Mouse (Mus musculus) cerebellum, adult 11-12 months (tissue): ENCODE data around the gene Mybpc1.
"Not testable (repeated sequence)": the region's sequence is repeated elsewhere in the genome, so short reads cannot be mapped to it uniquely, and the experiment has no call there.

Experiments
- DNase-seq: peaks from one replicate; pipeline ENCODE4 v3.0.0; 2022

The Mybpc1 gene

GRCm38 (mm10) chr10:88547635-88548034 lies 57.3 kb downstream of the Mybpc1 start:
- DNase-seq, result no peak

- no peak for DNase-seq
These were observed 74.3 kb downstream of the Mybpc1 start for GRCm38 (mm10) chr10:88530631-88531030.

- DNase-seq, result no peak
These were observed 80.9 kb downstream of the Mybpc1 start for GRCm38 (mm10) chr10:88524016-88524415.

DNA sequence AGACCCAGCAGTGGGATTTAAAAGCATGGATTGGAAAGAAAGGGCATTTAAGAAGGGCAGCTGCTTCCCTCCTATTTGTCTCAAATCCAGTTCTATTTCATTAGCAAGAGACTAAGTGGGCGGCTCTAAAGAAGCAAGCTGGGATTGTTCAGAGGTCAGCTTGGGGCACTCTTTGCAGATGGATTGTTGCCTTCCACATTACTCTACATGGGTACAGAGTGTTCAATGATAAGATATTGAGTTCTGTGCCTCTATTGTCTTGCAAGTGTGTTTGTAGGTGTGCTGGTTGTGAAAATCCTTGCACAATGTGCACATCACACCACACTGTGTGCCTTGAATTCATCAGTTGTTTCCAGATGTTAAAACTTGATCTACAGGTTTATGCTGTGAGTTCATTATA lies 81.7 kb downstream of the Mybpc1 start:
- DNase-seq, result no peak

GRCm38 (mm10) chr10:88522795-88523194 lies 82.2 kb downstream of the Mybpc1 start:
- no peak for DNase-seq

- not testable (repeated sequence) for DNase-seq
These were observed 89.9 kb downstream of the Mybpc1 start for GRCm38 (mm10) chr10:88515049-88515448.

- no peak for DNase-seq
These were observed 90.5 kb downstream of the Mybpc1 start for GRCm38 (mm10) chr10:88514495-88514894.

- no peak for DNase-seq
These were observed 91.3 kb downstream of the Mybpc1 start for GRCm38 (mm10) chr10:88513574-88514135.

- no peak for DNase-seq
These were observed 93.6 kb downstream of the Mybpc1 start for GRCm38 (mm10) chr10:88511355-88511754.

DNA sequence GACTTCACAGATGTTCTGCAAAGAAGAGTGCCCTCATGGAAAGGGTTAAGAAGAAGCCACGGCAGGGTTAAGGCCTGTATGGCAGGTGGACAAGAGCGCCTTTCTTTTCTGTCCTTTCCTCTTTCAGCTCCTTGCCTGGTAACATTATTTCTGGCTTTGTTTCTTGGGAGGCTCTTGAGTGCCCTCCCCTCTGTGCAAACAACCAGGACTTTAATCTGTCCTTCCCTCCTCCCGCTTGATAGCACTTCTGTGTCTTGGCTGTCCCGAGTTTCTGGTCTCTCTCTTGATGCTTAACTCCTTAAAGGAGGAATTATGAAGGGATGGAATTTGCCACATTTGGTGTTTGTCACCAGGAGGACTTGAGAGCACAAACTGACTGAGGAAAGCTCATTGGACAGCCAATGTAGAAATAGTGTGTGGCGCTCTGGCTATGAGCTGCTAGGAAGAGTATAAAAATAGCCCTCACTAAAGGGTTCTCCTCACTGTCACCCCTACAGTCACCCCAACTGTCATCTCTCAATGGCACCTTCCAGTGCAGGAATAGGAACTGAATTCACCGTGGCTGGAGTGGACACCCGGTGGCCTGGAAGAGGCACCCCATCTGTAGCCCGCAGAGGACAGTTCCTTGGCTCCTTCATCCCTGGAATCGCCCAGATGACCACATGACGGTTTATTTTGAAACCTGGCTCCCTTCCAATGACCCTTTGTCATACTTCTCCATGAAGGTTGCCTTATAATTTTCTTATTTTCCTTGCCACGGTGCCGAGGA lies 94.3 kb downstream of the Mybpc1 start:
- DNase-seq, result no peak

GRCm38 (mm10) chr10:88507691-88508143 lies 97.2 kb downstream of the Mybpc1 start:
- no peak for DNase-seq

GRCm38 (mm10) chr10:88505256-88505655 lies 99.7 kb downstream of the Mybpc1 start:
- DNase-seq, result no peak

GRCm38 (mm10) chr10:88504481-88504880 lies 100.5 kb downstream of the Mybpc1 start:
- peak; percentile 18 for DNase-seq

GRCm38 (mm10) chr10:88503421-88504314 lies 101.3 kb downstream of the Mybpc1 start, which contains the start of gene Chpt1:
Gene Chpt1, minus strand, starts transcription at chr10:88504073.
- DNase-seq, result peak; percentile 86

DNA sequence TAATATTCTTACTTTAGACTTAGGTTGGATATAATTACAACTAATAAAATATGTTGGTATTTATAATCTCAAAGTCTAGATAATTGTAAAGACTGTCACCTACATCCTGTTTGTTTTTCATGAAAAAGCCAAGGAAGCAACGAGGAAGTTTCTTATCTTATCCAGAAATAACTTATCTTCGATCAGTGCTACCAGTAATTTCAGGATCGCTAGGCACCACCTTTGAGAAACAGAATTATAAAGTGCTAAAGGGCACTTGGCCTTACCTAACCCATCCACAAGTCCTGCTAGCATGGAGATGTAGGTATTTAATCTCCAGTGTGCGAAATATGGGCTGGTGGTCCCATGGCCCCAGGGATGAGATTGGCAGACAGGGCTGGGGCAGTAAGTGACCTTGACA lies 102.0 kb downstream of the Mybpc1 start:
- no peak for DNase-seq

GRCm38 (mm10) chr10:88501886-88502765 lies 102.8 kb downstream of the Mybpc1 start:
- DNase-seq, result peak; percentile 11

- no peak for DNase-seq
These were observed 103.6 kb downstream of the Mybpc1 start for GRCm38 (mm10) chr10:88501370-88501769.

DNA sequence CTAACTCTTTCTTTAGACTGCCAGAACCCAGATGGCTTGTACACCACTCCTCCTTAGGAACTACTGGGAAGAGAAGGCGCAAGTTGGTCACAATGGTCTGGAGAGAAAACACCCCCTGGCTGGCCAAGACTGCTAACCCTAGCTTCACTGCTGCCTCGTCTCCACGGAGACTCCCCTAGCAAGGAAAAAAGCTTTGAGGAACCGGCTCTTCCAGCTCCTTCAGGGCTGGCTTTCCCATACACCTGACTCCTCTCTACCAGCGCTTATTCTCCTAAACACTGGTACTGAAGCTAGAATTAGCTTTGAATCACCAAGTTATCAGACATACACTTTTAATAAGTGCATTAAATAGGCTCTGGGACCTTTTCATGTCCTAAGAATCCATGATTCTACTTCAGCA lies 105.0 kb downstream of the Mybpc1 start:
- DNase-seq, result no peak

- DNase-seq, result no peak
These were observed 107.9 kb downstream of the Mybpc1 start for GRCm38 (mm10) chr10:88496864-88497564.

DNA sequence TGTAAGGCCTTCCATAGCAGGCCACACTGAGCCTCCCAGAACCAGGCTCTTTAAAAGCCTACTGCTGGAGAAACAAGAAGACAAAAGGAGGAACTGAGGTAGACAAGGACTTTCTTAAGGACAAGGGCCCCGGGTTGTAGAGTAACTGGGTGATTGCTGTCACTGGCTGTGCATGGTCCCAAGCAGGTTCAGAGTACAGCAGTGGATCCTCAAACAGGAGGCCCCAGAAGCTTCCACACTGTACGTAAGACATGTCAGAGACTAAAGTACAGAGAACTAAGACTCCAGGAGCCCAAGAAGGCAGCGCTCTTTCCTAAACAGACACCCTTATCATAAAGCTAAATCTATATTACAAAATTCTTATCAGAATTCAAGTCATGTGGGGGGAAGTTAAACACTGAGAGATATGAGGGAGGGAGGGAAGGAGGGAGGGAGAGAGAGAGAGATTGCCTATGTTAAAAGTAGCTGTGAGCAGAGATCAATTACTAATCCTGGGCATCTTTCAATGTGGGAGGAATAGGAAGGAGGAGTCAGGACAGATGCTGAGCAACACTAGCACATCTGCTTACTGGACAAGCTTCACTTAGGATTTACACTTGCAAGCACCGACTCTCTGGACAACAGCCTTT lies 109.9 kb downstream of the Mybpc1 start:
- DNase-seq, result no peak

DNA sequence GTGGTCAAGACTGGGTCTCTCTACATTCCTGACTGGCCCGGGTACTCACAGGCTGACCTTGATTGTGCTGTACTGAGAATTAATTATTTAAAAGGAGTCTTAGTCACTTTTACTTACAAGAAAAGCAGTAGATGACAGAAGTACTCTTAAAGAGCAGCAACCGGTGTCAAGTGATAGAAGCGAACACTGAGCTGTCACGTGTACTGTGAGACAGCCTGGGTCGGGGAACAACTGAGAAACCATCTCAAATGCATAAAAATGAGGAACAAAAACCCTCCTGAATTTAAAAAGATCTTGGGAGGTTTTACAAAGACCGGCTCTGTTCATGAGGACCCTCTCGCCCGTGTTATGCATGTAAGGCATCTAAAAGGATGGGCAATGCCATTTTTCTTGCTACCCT lies 112.3 kb downstream of the Mybpc1 start:
- no peak for DNase-seq
